In genomic region chr4:133504300-133504699, GRCm38 (mm10) we compare ENCODE assay signal across 19 mouse cellular contexts. TPM values are rescaled to one million over a fixed set of nuclear protein-coding genes. Genes with fewer than 3 reads are reported as not detected.
"Had no signal": no experiment of that assay in that cellular context is flagged by ENCODE, and none has a peak within 500 bp of the region (broad histone marks: within the 10 kb centered on the region; RNA-seq: fewer than 3 reads in every experiment).

No protein-coding gene starts in this region.

- DNase-seq: retina, postnatal 1 day; right cerebral cortex, adult 18-20 months; right cerebral cortex, postnatal 14 days; right cerebral cortex, postnatal 25 days; right cerebral cortex, postnatal 4 days; spleen, adult 18-20 months; thymus, adult 18-20 months; thymus, adult 2 months; thymus, postnatal 14 days; thymus, postnatal 25 days; thymus, postnatal 36 days; thymus, postnatal 4 days had no signal

- H3K27ac ChIP-seq: neural tube, embryonic 12.5 days; neural tube, embryonic 13.5 days; neural tube, embryonic 15.5 days; stomach, embryonic 15.5 days had no signal

- H3K4me1 ChIP-seq: neural tube, embryonic 12.5 days; neural tube, embryonic 13.5 days; neural tube, embryonic 15.5 days; stomach, embryonic 15.5 days had no signal

- H3K4me2 ChIP-seq: neural tube, embryonic 12.5 days; neural tube, embryonic 13.5 days; neural tube, embryonic 15.5 days; stomach, embryonic 15.5 days had no signal

- H3K4me3 ChIP-seq: neural tube, embryonic 12.5 days; neural tube, embryonic 13.5 days; neural tube, embryonic 15.5 days; stomach, embryonic 15.5 days had no signal

- H3K9ac ChIP-seq: neural tube, embryonic 12.5 days; neural tube, embryonic 13.5 days; neural tube, embryonic 15.5 days; stomach, embryonic 15.5 days had no signal

- H3K36me3 ChIP-seq: neural tube, embryonic 12.5 days; neural tube, embryonic 13.5 days; neural tube, embryonic 15.5 days; stomach, embryonic 15.5 days had no signal

- H3K9me3 ChIP-seq: neural tube, embryonic 12.5 days; neural tube, embryonic 13.5 days; neural tube, embryonic 15.5 days; stomach, embryonic 15.5 days had no signal

RNA-seq across cellular contexts. Expression of gene Trnp1, which starts 6.0 kb away (rescaled TPM):
- total RNA-seq: neutrophil, adult 5-6 weeks had no signal

RNA-seq across cellular contexts. Expression of gene Kdf1, which starts 14.5 kb away (rescaled TPM):
- total RNA-seq: neutrophil, adult 5-6 weeks had no signal

RNA-seq across cellular contexts. Expression of gene Tent5b, which starts 24.4 kb away (rescaled TPM):
- polyA plus RNA-seq: neural tube, embryonic 14.5 days had no signal

RNA-seq across cellular contexts. Expression of gene Nr0b2, which starts 48.9 kb away (rescaled TPM):
- total RNA-seq: neutrophil, adult 5-6 weeks had no signal
- polyA plus RNA-seq: neural tube, embryonic 12.5 days; neural tube, embryonic 13.5 days; neural tube, embryonic 14.5 days; urinary bladder, adult 2 months had no signal
